Mouse (Mus musculus): Measurements from ENCODE around the gene Sec63. TPM values are rescaled to one million over a fixed set of nuclear protein-coding genes. Genes with fewer than 3 reads are reported as not detected.

The Sec63 gene
- total and polyA plus RNA-seq, 3 experiments, result 6.0 to 37.6 (median 30.0) TPM

DNA sequence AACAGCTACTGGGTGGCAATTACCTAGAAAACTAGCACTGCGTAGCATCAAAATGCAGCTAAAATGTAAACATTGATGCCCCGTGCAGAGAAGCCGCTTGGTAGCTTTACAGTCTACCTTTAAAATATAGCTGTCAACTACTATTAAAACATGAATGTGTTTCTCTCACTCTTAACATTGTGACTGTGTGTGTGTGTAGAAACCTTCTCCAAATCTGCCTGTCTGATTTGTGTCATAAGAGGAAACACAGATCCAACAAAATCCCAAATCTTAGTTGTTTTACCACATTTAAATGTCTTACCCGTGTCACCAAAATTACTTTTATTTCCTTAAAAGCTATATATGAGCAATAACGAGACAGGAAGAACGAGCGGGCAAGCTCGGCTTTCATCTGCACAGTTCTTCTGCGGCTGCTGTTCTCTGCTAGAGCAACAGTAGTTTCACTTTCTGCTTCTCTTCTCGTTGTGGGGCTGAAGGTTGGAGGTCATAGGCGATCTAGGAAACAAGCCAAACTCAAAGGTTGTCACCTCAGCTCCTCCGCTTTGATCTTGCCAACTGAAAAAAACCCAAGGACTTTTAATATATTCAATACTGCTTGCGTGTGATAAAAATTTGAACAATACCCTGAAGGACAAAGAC lies 100.9 kb downstream of the Sec63 start:
- DNase-seq, result peak; percentile 48 to 64

GRCm38 (mm10) chr10:42862806-42863205 lies 101.5 kb downstream of the Sec63 start:
- Histone ChIP-seq H3K27me3 (ENCODE audit: control insufficient read depth, insufficient read depth, low read length) (no peaks in the 10 kb centered on the region), H3K4me1 (ENCODE audit: control insufficient read depth, insufficient read depth, low read length) (peaks cover 3% of the 10 kb centered on the region), H3K4me3 (peak overlapping the region; percentile 29; the same call in 1 of the 2 replicates), H3K79me2 (replicated peaks; ENCODE audit: control insufficient read depth, insufficient read depth, low read length) (no peaks in the 10 kb centered on the region), H3K27ac (peak overlapping the region; percentile 69), H3K9ac (ENCODE audit: low read depth, low read length) (no peak overlapping the region), H3K36me3 (ENCODE audit: control insufficient read depth, insufficient read depth, low read length) (no peaks in the 10 kb centered on the region)
- WGBS, result 51% methylated on average over 4 of the region's 4 CpGs
- TF ChIP-seq POLR2A (IDR thresholded peaks at IDR 0.05; ENCODE audit: insufficient read depth, low read depth, low read length), result no peak
- no peak for TF ChIP-seq EP300 (IDR thresholded peaks at IDR 0.05; ENCODE audit: insufficient read depth, low read depth, low read length)
- no peak for TF ChIP-seq CTCF (IDR thresholded peaks at IDR 0.05)
- intact Hi-C loops (cut with DNase I), result no loop called here
- DNase-seq, result no peak

More for the DNA sequence above, 100.9 kb downstream of the Sec63 start:
- H3K27ac ChIP-seq, result peak overlapping the region; percentile 69
- H3K4me1 ChIP-seq (ENCODE audit: control insufficient read depth, insufficient read depth, low read length), result peaks cover 3% of the 10 kb centered on the region
- no peak for TF ChIP-seq CTCF (IDR thresholded peaks at IDR 0.05)
- TF ChIP-seq POLR2A (IDR thresholded peaks at IDR 0.05; ENCODE audit: insufficient read depth, low read depth, low read length), result peak; percentile 50; the same call in 1 of the 2 replicates
- H3K79me2 ChIP-seq (replicated peaks; ENCODE audit: control insufficient read depth, insufficient read depth, low read length), result no peaks in the 10 kb centered on the region
- peak overlapping the region; percentile 29 for H3K4me3 ChIP-seq
- intact Hi-C loops (cut with DNase I), result no loop called here
- no peaks in the 10 kb centered on the region for H3K27me3 ChIP-seq (ENCODE audit: control insufficient read depth, insufficient read depth, low read length)
- 34% methylated on average over 13 of the region's 13 CpGs for WGBS
- H3K9ac ChIP-seq (ENCODE audit: low read depth, low read length), result no peak overlapping the region; the same call in 1 of the 2 replicates
- H3K36me3 ChIP-seq (ENCODE audit: control insufficient read depth, insufficient read depth, low read length), result no peaks in the 10 kb centered on the region

DNA sequence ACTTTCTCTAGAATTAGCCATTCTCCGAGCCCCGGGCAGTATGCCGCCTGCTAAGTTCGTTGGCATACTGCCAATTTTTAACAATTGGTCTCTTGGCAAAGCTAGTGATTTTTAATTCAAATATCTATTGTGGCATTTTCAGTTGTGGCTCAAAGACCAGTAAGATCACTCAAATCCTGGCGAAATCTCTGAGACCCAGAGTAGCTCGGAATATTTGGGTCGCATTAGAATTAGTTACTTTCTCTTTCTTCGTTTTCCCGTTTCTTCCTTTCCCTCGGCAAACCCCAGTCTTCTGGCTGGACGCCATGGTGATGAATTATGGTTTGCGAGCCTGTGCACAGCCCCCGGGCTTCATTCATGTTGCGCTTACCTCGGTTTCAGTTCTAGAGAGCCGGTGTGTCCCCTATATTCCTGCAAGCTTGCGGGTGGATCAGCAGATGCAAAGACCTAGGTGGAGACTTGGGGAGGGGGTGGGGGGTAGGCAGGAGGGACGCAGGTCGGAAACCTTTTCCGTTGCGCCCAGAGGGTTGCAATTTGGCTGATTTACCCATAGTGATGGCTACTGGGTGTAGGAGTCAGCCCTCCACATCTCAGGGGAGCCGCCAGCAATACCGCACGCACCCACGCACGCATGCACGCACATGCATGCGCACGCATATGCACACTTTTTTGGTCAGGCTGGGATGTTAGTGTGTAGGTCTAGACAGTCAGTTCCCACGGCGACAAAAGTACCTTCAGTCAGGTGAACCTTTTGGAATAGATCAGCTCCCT lies 102.5 kb downstream of the Sec63 start:
- Histone ChIP-seq H3K36me3 (ENCODE audit: control insufficient read depth, insufficient read depth, low read length) (no peaks in the 10 kb centered on the region), H3K79me2 (replicated peaks; ENCODE audit: control insufficient read depth, insufficient read depth, low read length) (no peaks in the 10 kb centered on the region), H3K27ac (peak overlapping the region; percentile 33; the same call in 1 of the 2 replicates), H3K9ac (ENCODE audit: low read depth, low read length) (no peak overlapping the region), H3K27me3 (ENCODE audit: control insufficient read depth, insufficient read depth, low read length) (no peaks in the 10 kb centered on the region), H3K4me1 (ENCODE audit: control insufficient read depth, insufficient read depth, low read length) (peaks cover 3% of the 10 kb centered on the region), H3K4me3 (peak overlapping the region; percentile 43)
- TF ChIP-seq POLR2A (IDR thresholded peaks at IDR 0.05; ENCODE audit: insufficient read depth, low read depth, low read length), result no peak
- TF ChIP-seq CTCF (IDR thresholded peaks at IDR 0.05), result no peak
- TF ChIP-seq EP300 (IDR thresholded peaks at IDR 0.05; ENCODE audit: insufficient read depth, low read depth, low read length), result no peak
- intact Hi-C loops (cut with DNase I), result no loop called here
- DNase-seq, result peak; percentile 39 to 55
- 32% methylated on average over 31 of the region's 31 CpGs for WGBS

DNA sequence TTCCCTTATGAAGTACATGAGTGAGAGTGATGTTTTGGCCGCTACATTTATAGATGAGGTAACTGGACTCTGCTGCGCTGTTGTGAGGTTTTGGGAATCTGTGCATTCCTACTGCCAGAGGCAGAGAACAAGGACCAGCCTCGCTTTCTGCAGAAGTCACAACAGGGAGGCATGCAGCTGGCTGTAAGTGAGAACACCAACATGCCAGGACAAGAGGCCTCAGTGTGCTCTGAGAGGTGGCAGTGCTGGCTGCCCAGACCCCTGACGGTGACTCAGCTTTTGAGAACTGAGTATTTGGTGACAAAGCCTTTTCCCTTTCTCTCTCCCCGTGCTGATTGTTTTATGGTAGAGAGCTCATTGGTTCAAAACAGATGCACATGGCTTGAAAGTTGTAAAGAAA lies 103.4 kb downstream of the Sec63 start:
- Histone ChIP-seq H3K79me2 (replicated peaks; ENCODE audit: control insufficient read depth, insufficient read depth, low read length) (no peaks in the 10 kb centered on the region), H3K36me3 (ENCODE audit: control insufficient read depth, insufficient read depth, low read length) (no peaks in the 10 kb centered on the region), H3K4me1 (ENCODE audit: control insufficient read depth, insufficient read depth, low read length) (peaks cover 3% of the 10 kb centered on the region), H3K9ac (ENCODE audit: low read depth, low read length) (no peak overlapping the region), H3K4me3 (no peak overlapping the region), H3K27me3 (ENCODE audit: control insufficient read depth, insufficient read depth, low read length) (no peaks in the 10 kb centered on the region), H3K27ac (no peak overlapping the region; the same call in 1 of the 2 replicates)
- WGBS, result 70% methylated on average over 5 of the region's 5 CpGs
- no peak for TF ChIP-seq POLR2A (IDR thresholded peaks at IDR 0.05; ENCODE audit: insufficient read depth, low read depth, low read length)
- no peak for TF ChIP-seq EP300 (IDR thresholded peaks at IDR 0.05; ENCODE audit: insufficient read depth, low read depth, low read length)
- no peak for TF ChIP-seq CTCF (IDR thresholded peaks at IDR 0.05)
- DNase-seq, result peak in 1 of 2 experiments; percentile 26
- intact Hi-C loops (cut with DNase I), result no loop called here

- Histone ChIP-seq H3K27ac (no peak overlapping the region), H3K9ac (ENCODE audit: low read depth, low read length) (no peak overlapping the region), H3K79me2 (replicated peaks; ENCODE audit: control insufficient read depth, insufficient read depth, low read length) (no peaks in the 10 kb centered on the region), H3K27me3 (ENCODE audit: control insufficient read depth, insufficient read depth, low read length) (no peaks in the 10 kb centered on the region), H3K36me3 (ENCODE audit: control insufficient read depth, insufficient read depth, low read length) (no peaks in the 10 kb centered on the region), H3K4me1 (ENCODE audit: control insufficient read depth, insufficient read depth, low read length) (peaks cover 1% of the 10 kb centered on the region; the same call in 1 of the 2 replicates), H3K4me3 (no peak overlapping the region)
- no peak for DNase-seq
- intact Hi-C loops (cut with DNase I), result no loop called here
- TF ChIP-seq POLR2A (IDR thresholded peaks at IDR 0.05; ENCODE audit: insufficient read depth, low read depth, low read length) (no peak), EP300 (IDR thresholded peaks at IDR 0.05; ENCODE audit: insufficient read depth, low read depth, low read length) (no peak)
- 92% methylated on average over 9 of the region's 9 CpGs for WGBS
These were observed 107.1 kb downstream of the Sec63 start for GRCm38 (mm10) chr10:42868416-42868815.

DNA sequence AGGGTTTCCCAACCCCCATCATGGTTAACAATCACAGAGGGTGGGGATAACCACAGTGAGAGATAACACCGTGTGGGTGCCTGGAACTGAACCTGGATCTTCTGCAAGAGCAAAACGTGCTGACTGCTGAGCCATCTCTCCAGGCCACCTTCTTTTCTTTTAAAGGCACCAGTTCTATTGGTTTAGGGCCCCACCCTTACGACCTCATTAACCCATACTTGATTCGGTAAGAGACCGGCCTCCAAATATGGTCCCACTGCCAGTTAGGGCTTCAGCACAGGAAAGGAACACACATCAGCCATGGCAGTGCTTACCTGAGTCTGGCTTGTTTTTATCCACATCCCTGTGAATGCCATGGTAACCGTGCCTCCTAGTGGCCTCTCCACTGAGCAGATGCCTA lies 108.2 kb downstream of the Sec63 start:
- no peak for DNase-seq
- Histone ChIP-seq H3K4me1 (ENCODE audit: control insufficient read depth, insufficient read depth, low read length) (peaks cover 1% of the 10 kb centered on the region; the same call in 1 of the 2 replicates), H3K27ac (no peak overlapping the region), H3K9ac (ENCODE audit: low read depth, low read length) (no peak overlapping the region), H3K79me2 (replicated peaks; ENCODE audit: control insufficient read depth, insufficient read depth, low read length) (no peaks in the 10 kb centered on the region), H3K36me3 (ENCODE audit: control insufficient read depth, insufficient read depth, low read length) (no peaks in the 10 kb centered on the region), H3K4me3 (no peak overlapping the region), H3K27me3 (ENCODE audit: control insufficient read depth, insufficient read depth, low read length) (no peaks in the 10 kb centered on the region)
- intact Hi-C loops (cut with DNase I), result no loop called here
- TF ChIP-seq CTCF (IDR thresholded peaks at IDR 0.05) (no peak), EP300 (IDR thresholded peaks at IDR 0.05; ENCODE audit: insufficient read depth, low read depth, low read length) (no peak), POLR2A (IDR thresholded peaks at IDR 0.05; ENCODE audit: insufficient read depth, low read depth, low read length) (no peak)
- 77% methylated on average over 6 of the region's 6 CpGs for WGBS
